Mouse (Mus musculus): ENCODE measurements around the gene Spata17. TPM values are rescaled to one million over a fixed set of nuclear protein-coding genes. Genes with fewer than 3 reads are reported as not detected.
A peak's percentile ranks its signal among the peaks of the same experiment; 100 is the strongest.

The Spata17 gene
- total RNA-seq, 2 experiments from 2014 or later: 0.39 to 0.70 TPM

DNA sequence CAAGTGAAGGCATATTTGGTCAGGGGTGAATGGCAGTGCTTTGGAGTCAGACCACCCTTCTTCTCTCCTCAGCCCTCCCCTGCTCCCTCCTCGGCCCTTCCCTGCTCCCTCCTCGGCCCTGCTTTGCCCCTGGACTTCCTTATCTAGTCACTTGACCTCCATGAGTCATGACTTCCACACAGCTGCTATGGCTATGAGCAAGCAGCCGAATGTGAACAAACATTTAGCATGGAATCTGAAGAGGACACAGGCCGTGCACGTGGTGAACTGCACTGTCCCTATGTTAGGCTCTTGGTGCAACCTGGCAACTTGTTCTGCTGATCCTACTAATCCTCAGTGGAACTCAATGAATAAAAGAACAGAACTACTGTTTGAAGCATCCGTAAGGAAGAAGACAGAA is 117.0 kb downstream of the Spata17 start:
- DNase-seq (ENCODE audit: extremely low spot score in 1 of 2, low spot score in 1 of 2): no peak

DNA sequence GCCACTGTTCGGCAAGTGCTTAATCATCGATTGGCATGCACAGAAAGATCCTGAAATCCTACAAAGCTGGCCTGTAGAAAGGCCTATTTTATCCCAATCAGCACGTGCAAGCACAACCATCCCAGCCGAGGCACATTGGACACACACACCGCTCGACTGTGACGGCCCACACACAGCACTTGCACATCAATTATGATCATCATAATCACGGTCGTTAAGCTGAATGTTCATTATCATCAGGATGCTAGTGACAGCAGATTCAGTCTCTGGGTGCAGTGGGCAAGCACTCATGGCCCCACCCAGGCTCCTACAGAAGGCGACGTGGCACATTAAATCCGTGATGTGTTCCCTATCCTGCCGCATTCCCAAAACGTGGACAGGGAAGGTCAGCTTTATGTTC is 122.7 kb downstream of the Spata17 start:
- no peak for DNase-seq (ENCODE audit: extremely low spot score in 1 of 2, low spot score in 1 of 2)

DNA sequence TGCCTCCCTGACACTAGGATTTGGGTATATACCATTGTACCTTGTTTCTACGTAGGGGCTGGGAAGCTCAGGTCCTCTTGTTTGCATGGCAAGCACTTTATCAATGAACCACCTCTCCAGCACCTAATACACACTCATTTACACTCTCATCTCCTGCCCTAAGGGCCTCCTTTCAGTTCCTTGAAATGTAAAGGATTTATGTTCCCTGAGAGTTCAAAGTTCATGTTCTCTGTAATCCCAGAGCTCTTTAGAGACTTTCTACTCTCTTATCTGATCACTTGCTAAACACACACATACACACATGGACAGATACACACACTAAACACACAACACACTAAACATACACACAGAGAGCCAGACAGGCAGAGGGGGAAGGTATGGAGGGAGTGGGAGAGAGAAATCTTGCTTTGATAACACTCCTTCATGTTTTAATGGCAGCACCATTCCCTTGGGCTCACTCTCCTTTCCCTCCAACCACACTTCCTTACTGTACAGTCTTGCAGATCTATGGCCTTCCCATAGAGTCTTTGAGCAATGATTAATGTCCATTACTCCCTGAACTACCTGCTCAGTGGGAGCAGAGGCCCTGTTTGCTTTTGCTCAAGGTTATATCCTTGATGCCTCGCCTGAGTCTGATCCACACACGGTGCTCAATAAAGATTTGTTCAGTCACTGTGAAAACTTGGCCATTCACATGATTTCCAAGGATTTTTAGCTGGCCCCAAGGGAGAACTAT is 126.4 kb downstream of the Spata17 start:
- no peak for DNase-seq (ENCODE audit: extremely low spot score in 1 of 2, low spot score in 1 of 2)

DNA sequence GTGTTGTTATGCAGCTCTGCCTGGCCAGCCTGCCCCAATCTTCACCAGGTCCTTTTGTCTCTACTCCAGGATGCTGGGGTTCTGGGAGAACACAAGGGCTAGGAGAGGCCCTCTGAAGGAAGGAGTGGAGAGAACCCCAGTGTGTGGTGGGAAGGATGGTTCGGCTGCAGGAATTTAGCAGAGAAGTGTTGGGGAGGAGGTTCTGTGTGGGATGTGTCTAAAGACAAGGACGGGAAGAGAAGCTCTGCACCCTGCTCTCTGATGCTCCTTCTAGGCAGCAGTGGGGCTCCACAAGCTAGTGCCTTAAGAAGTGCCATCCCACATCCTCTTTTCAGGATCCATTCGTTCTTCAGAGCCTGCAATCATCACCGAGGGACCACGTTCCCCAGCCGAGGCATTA is 129.2 kb downstream of the Spata17 start:
- no peak for DNase-seq (ENCODE audit: extremely low spot score in 1 of 2, low spot score in 1 of 2)

DNA sequence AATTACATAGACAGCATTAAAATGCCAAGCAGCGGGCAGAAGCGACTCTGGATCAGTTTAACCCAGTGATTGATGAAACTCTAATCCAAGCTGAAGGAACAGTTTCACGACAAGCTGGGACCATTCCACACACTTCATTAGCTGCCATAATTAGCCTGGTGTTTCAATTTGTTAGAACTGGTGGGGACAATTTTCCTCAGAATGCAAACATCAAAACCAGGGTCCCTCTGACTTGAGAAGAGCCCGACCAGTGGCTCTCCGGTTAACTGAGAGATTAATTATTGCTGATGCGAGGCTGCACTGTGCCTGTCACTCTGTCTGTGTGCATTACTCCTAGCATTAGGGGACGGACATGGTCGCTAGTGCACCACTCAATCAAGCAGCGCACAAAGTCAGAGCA is 137.9 kb downstream of the Spata17 start:
- no peak for DNase-seq (ENCODE audit: extremely low spot score in 1 of 2, low spot score in 1 of 2)

DNA sequence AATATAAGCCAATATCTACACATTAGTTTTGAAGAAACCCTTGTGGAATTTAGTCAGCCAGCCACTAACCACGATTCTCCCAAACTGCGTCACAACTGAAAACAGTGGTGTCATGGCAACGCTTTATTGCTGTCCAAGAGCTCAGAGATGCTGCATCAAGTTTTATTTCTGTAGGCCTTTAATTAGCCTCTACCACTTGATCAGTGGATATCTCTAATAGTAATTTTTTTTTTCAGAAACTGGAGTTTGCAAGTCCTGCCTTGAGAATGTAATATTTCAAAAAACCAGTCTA is 138.3 kb downstream of the Spata17 start:
- DNase-seq (ENCODE audit: extremely low spot score in 1 of 2, low spot score in 1 of 2): no peak

DNA sequence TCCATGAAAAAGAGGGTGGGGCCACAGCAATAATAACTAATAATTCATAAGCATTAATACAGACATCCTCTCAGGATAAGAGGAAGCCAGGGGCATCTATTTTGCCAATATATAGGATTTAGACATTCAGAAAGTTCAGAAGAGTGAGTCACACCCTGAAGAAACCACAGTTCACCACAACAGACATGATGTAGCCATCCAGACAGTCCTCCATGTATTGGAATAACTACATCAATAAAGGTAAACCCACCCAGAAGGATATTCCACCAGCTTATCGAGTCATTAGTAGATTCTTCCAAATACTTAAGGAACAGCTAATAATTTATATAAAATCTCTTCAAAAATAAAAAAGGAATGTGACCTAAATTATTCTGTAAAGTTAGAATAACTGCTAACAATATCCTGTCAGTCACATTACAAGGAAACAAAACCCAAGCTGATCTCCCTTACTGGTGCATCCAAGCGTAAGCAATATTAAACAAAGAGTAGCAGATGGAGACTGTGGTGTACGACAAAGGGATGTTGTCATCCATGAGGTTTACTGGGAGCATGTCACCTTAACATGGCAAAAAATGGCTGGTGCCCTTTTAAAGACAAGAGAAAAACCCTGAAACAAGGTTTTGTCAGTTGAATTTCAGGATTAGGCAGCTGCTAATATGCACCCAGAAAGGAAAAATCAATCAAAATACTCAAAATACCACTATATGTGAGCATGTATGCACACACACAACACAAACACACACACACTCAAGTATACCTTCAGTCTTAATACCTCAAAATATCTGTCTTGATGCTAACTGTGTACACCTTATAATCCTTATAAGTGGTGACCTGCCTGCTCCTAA is 138.8 kb downstream of the Spata17 start:
- DNase-seq (ENCODE audit: extremely low spot score in 1 of 2, low spot score in 1 of 2): no peak

DNA sequence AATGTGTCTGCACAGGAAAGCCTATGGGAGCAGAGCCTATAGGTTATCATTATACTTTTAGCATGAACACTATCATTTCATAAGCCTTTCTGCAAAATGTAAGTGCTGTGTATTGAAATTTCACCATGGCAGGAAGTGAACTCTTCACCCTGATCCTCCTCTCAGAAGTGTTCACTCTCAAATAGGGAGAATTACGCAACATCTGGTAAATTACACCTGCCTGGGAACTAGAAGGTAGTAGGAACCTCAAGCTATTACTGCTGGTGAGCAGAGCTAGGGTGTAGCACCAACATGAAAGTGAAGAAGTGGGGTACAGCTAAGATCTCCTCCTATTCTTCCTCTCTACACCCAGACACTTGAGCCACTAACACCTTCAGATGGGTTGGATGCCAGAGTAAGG is 155.4 kb downstream of the Spata17 start:
- DNase-seq (ENCODE audit: extremely low spot score in 1 of 2, low spot score in 1 of 2): no peak

DNA sequence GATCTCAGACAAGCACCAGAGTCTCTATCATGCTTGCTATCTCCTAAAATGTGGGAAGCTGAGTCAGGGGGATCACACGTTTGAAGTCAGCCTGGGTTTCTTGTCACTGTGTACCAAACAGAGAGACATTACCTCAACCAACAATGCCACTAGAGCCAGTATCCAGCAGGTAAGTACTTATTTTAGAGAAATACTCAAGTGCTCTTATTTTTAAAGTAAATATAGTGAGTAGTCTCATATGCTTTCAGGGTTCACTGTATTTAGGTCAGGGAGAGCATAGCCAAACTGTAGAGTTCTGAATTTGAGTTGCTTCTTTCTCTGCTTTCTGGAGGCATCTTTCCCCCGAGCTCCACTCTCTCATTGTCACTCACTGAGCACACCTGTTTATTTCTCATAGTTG is 160.9 kb downstream of the Spata17 start:
- no peak for DNase-seq (ENCODE audit: extremely low spot score in 1 of 2, low spot score in 1 of 2)

DNA sequence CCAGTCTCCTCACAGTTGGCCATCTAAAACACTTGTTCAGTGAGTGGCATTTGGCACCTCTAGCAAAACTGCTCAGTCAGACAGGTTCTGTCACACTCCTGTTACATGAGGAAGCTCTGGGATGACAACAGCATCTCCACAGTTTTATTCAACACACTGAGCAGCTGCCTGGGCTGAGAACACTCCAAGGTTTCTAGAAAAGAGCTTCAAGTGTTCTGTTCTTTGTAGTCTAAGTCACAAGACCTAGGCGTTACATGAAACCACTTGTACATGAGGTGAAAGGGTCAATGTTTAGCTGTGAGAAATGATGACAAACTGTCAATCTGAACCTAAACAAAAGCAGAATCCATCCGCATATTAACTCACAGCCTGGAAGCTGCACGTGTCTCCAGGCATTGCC is 161.4 kb downstream of the Spata17 start:
- DNase-seq (ENCODE audit: extremely low spot score in 1 of 2, low spot score in 1 of 2): no peak

DNA sequence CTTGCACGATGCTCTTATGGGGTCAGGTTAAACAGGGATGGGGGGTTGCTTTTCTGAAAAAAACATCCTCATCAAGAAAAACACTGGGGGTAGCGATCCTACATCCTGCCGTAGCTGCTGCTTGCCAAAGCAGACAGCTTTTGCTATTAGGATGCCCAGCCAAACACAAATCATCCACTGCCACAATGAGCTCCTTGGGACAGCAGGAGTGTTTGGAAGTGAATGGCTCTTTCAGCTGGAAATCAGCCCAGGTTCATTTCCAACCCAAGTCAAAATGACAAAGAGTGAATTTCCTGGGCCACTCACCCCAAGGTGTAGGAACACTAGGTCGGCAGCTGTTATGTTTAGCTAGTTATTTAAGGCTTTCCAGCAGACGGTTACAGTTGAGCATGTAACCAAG is 162.7 kb downstream of the Spata17 start:
- no peak for DNase-seq (ENCODE audit: extremely low spot score in 1 of 2, low spot score in 1 of 2)

DNA sequence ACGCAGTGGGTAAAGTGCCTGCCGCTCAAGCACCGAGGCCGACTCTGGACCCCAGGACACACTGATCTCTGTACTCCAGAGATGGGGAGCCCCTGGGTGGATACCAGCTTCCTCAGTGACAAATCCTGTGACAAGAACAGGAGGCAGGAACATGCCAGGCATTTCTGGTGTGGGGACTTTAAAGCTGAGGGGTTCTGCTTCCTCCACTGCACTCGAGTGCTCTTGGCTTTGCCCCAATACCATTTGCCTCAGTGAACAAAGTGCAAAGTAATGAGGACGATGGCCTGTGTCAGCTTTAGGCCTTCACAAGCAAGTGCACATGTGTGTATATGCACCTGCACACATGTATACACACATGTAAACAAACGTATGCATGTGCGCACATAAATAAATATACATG is 164.0 kb downstream of the Spata17 start:
- DNase-seq (ENCODE audit: extremely low spot score in 1 of 2, low spot score in 1 of 2): no peak

DNA sequence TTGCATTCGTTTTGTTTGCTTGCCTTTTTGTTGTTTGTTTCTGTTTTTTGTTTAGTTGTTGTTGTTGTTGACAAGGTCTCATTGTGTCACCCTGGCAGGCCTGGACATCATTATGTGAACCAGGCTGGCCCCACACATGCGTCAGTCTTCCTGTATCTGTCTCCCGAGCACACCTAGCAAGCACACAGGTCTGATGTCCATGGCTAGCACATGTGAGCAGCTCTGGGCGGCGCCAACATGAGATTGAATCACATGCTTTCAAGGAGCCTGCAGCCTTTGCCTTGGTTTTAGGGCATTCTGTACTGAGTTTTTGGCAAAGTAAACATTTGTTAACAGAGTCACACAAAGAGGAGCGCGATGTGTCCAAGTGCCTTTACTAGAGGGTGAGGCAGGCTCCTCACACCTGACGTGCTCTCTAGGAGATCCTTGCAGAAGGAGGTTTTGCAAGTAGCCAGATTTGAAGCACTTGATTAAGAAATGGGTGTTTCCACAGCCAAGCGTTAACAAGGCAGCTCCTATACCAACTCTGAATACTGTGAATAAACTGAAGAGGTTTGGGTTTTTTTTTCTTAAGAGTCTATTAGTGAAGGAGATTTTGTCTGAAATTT is 166.5 kb downstream of the Spata17 start:
- DNase-seq (ENCODE audit: extremely low spot score in 1 of 2, low spot score in 1 of 2): no peak

DNA sequence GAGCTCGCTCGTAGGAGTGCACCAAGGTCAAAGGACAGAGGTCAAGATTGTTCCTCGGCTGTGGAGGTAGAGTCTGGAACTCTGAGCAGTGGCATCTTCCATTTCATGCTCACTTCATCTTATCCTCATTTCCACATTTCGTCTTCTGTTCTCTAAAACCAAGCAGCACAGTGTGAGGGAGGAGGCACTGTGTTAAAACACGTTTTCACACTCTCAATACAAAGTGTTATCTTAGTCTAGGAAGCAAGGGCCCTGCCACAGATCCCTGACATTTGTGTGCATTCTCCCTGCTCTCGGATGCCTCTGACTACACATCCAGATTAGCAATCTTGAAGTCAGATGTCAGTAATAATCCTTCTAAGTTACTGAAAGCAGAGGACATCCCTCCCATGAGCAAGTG is 170.5 kb downstream of the Spata17 start:
- no peak for DNase-seq (ENCODE audit: extremely low spot score in 1 of 2, low spot score in 1 of 2)

DNA sequence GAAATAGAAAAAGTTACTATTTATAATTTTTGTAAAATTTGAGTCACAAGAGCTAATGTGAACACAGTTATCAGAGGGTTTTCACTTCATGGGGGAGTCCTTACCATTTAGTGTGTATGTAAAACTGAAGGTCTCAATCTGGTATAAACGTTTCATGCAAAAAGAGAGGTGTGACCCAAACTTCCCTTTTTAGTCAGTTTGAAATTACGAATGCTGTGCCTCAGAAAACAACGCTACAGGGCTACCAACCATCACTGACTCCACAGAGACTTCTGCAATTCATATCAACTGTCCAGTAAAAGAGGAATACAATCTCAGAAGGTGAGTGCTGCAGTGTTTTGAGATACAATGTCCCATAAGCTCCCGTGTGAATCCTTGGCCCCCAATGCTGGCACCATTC is 175.5 kb downstream of the Spata17 start:
- no peak for DNase-seq (ENCODE audit: extremely low spot score in 1 of 2, low spot score in 1 of 2)

DNA sequence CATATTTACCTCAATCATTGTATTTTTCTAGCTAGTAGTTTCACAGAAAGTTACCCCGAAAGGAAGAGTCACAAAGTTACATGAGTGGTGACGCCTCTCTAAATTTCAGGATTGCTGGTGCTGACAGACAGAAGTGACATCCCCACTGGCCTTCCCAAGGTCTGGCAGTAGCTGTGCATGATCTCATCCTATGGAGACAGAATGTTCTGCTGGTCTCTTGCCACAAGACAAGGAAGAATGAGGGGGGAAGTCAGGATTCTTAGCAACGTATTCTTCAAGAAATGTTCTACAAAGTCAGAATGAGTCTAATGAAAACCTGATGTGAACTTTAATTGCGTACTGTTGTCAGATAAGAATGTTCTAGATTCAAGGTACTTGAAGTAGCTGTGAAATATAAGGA is 179.5 kb downstream of the Spata17 start:
- DNase-seq (ENCODE audit: extremely low spot score in 1 of 2, low spot score in 1 of 2): no peak

DNA sequence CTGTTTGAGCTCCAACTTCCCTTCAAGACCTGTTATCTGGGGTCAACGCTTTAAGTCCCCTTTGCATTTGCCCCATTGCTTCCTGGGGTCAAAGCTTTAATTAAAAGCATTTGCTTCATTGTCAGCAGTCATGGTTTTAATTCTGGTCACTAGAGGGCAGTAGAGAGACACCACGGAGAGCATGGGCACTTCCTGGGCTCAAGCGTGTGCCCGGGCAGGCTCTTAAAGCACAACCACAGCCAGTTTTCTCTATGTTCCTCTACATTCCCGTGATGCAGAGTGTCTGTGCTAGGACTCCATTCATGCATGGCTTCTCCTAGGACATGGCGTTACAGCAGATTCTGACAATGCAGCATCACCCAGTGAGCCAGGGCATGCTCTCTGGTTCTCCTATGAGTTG is 183.5 kb downstream of the Spata17 start:
- DNase-seq (ENCODE audit: extremely low spot score in 1 of 2, low spot score in 1 of 2): peak; percentile 12 to 20

DNA sequence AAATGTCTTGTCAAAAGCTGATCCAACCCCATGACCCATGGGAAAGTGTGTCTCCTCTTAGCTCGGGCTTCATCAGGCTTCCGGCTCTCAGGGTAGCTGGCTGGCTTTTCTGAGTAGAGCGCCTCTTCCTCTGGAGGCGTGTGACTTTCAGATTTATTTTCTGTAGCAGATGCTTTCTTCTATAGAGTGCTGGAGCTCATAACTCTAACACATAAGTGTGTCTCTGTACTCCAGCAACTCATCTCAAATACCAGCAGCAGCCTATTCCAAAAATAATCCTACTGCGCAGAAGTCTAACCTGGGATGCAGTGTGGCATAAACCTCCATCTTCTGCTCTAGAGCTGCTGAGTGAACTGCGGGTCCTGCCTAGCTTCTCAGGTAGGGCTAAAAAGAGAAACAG is 186.4 kb downstream of the Spata17 start:
- no peak for DNase-seq (ENCODE audit: extremely low spot score in 1 of 2, low spot score in 1 of 2)

DNA sequence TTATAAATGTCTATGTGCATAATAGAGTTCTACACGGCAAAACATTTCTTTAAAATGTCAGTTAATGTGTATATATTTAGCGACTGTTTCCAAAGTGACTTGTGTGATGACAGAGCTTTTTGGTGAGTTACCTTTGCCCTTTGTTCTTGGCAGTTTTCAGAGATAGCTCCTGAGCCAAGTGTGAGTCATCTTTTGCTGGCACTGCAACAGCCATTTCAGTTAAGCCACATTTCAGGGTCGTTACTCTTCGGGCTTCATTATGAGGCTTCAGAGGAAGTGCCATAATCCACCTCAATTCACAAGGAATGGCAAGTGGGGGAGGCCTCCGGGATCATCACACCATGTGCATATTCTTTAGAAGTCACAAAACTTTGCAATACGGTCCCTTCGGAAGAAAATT is 195.3 kb downstream of the Spata17 start:
- DNase-seq (ENCODE audit: extremely low spot score in 1 of 2, low spot score in 1 of 2): no peak

DNA sequence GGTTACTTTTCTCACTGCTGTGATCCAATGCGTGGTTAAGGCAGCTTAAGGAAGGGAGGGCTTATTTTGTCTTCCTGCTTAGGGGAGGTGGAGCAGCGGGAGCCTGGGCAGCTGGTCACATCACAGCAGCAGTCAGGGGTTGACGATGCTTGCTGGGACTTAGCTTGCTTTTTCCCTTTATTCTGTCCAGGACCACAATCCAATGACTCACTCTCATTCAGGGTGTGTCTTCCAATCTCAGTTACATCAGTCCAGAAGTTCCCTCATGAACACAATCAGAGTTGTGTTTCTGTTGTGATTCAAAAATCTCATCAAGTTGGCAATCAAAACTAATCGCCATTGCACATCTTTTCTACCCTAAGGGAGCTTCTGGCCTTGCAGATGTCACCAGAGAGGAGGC is 199.1 kb downstream of the Spata17 start:
- DNase-seq (ENCODE audit: extremely low spot score in 1 of 2, low spot score in 1 of 2): no peak

DNA sequence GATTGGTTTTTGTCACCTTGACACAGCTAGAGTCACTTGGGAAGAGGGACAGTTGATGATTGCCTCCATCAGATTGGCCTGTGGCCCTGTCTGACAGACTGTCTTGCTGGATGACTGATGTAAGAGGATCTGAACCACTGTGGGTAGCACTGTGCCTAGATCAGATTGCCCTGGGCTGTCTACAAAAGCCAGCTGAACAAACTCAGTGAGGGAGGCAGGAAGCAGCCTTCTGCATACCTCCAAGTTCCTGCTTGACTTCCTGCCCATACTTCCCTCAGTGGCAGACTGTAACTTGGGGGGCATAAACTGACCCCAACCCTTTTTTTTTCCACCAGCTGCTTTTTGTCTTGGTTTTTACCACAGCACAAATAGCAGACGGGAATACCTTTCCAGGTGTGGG is 199.6 kb downstream of the Spata17 start:
- DNase-seq (ENCODE audit: extremely low spot score in 1 of 2, low spot score in 1 of 2): no peak

DNA sequence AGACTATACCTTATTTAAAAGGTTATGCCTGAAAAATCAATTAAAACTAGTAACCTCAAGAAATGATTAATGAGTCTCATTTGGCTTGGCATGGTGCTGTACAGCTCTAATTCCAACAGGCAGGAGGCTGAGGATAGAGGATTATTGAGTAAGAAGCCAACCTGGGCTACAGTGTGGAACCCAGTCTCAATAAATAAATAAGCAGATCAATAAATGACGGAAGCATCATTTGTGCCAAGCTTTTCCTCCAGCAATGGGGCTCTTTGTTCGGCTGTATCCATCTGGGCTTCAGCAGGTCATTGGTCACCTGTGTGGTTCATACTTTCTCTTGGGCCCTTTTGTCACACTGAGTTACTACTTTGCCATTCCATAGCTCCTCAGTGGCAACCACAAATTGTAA is 201.1 kb downstream of the Spata17 start:
- no peak for DNase-seq (ENCODE audit: extremely low spot score in 1 of 2, low spot score in 1 of 2)

Data from layer of hippocampus, postnatal 25 days (tissue).